Mouse (Mus musculus) midbrain, embryonic 14.5 days (tissue): ENCODE measurements around the gene Spin1. TPM values are rescaled to one million over a fixed set of nuclear protein-coding genes. Genes with fewer than 3 reads are reported as not detected.
"Not testable (repeated sequence)": the region's sequence is repeated elsewhere in the genome, so short reads cannot be mapped to it uniquely, and the experiment has no call there.

Source experiments
- ATAC-seq: fragments of 200-750 bp; cut with Nextera tagmentation; 2 replicates; pipeline ENCODE4 v1.8.0; 2017; ENCODE audit warnings: moderate number of reproducible peaks, moderate library complexity; ENCODE audit not compliant: low FRiP score, low TSS enrichment
- DNase-seq: peaks from one replicate; pipeline ENCODE4 v3.0.0-alpha.2; 2015
- H3K27ac ChIP-seq: fragments of 300-500 bp; sonication (generic); replicated peaks from 2 replicates; pipeline ENCODE4 v1.5.1; 2014; ENCODE audit warnings: mild to moderate bottlenecking, low read depth, low read length, moderate library complexity
- H3K27me3 ChIP-seq: fragments of 300-500 bp; sonication (generic); 2 replicates; pipeline ENCODE4 v1.6.1; 2014; ENCODE audit warnings: low read length, control low read depth, mixed read lengths; ENCODE audit not compliant: control insufficient read depth, insufficient read depth
- H3K36me3 ChIP-seq: fragments of 300-500 bp; sonication (generic); 2 replicates; pipeline ENCODE4 v1.6.1; 2014; ENCODE audit warnings: low read length, control low read depth; ENCODE audit not compliant: control insufficient read depth, insufficient read depth
- H3K4me1 ChIP-seq: fragments of 300-500 bp; sonication (generic); 2 replicates; pipeline ENCODE4 v1.6.1; 2014; ENCODE audit warnings: mild to moderate bottlenecking, antibody characterized with exemption, low read length, control low read depth; ENCODE audit not compliant: control insufficient read depth, insufficient read depth
- H3K4me2 ChIP-seq: fragments of 300-500 bp; sonication (generic); 2 replicates; pipeline ENCODE4 v1.6.1; 2014; ENCODE audit warnings: mild to moderate bottlenecking, low read length, moderate library complexity
- H3K4me3 ChIP-seq: fragments of 300-500 bp; sonication (generic); replicated peaks from 2 replicates; pipeline ENCODE4 v1.5.1; 2014; ENCODE audit warnings: low read depth, low read length
- H3K9ac ChIP-seq: fragments of 300-500 bp; sonication (generic); replicated peaks from 2 replicates; pipeline ENCODE4 v1.6.1; 2014; ENCODE audit warnings: mild to moderate bottlenecking, low read length, moderate library complexity
- H3K9me3 ChIP-seq: fragments of 300-500 bp; sonication (generic); 2 replicates; pipeline ENCODE4 v1.6.1; 2016; ENCODE audit warnings: low read length, control low read depth, mixed read lengths; ENCODE audit not compliant: control insufficient read depth
- WGBS: fragments of 180-500 bp; shearing (Covaris S2); extraction: QIAGEN DNeasy Blood & Tissue Kit; methylation state at CpG from one replicate; pipeline ENCODE4 v1.1.7; 2014; 5-methylcytosine and 5-hydroxymethylcytosine counted together
- polyA plus RNA-seq: library from polyadenylated mRNA; unstranded; fragments of >200 nt; fragmentation: Nextera tagmentation; extraction: Ambion mirVana; gene quantifications from 2 replicates; pipeline ENCODE4 v1.2.1, GENCODE M21; 2014

The Spin1 gene
- polyA plus RNA-seq, 1 experiment from 2014 or later, result 202 TPM

GRCm38 (mm10) chr13:51072917-51073843 is 27.5 kb upstream of the Spin1 start:
- no peak overlapping the region for H3K9ac ChIP-seq
- H3K4me3 ChIP-seq, result no peak overlapping the region
- H3K4me2 ChIP-seq, result no peak overlapping the region
- H3K4me1 ChIP-seq, result no peaks in the 10 kb centered on the region
- no peak for ATAC-seq
- peak; percentile 5 for DNase-seq
- 85% methylated on average over 16 of the region's 16 CpGs for WGBS
- no peaks in the 10 kb centered on the region for H3K27me3 ChIP-seq
- no peak overlapping the region for H3K27ac ChIP-seq
- no peaks in the 10 kb centered on the region for H3K36me3 ChIP-seq
- H3K9me3 ChIP-seq, result no peaks in the 10 kb centered on the region

GRCm38 (mm10) chr13:51074081-51074680 is 26.5 kb upstream of the Spin1 start:
- no peaks in the 10 kb centered on the region for H3K4me1 ChIP-seq
- no peaks in the 10 kb centered on the region for H3K27me3 ChIP-seq
- no peak overlapping the region for H3K9ac ChIP-seq
- no peak for ATAC-seq
- WGBS, result 73% methylated on average over 6 of the region's 6 CpGs
- no peaks in the 10 kb centered on the region for H3K9me3 ChIP-seq
- no peak overlapping the region for H3K4me3 ChIP-seq
- no peaks in the 10 kb centered on the region for H3K36me3 ChIP-seq
- no peak overlapping the region for H3K4me2 ChIP-seq
- DNase-seq, result no peak
- no peak overlapping the region for H3K27ac ChIP-seq

- H3K9ac ChIP-seq, DNase-seq, H3K4me1 ChIP-seq, H3K4me3 ChIP-seq, H3K27me3 ChIP-seq, H3K36me3 ChIP-seq, ATAC-seq, H3K9me3 ChIP-seq, H3K27ac ChIP-seq, H3K4me2 ChIP-seq: not testable (repeated sequence)
- WGBS, result 98% methylated on average over 14 of the region's 14 CpGs
Measured at GRCm38 (mm10) chr13:51076191-51076590, 24.5 kb upstream of the Spin1 start.

GRCm38 (mm10) chr13:51078586-51078985 is 22.1 kb upstream of the Spin1 start:
- not testable (repeated sequence) for H3K27me3 ChIP-seq, H3K4me3 ChIP-seq, H3K9me3 ChIP-seq, H3K9ac ChIP-seq, H3K4me2 ChIP-seq, ATAC-seq, H3K27ac ChIP-seq, H3K4me1 ChIP-seq, H3K36me3 ChIP-seq, DNase-seq
- WGBS, result 73% methylated on average over 1 of the region's 1 CpGs

GRCm38 (mm10) chr13:51080801-51081200 is 19.9 kb upstream of the Spin1 start:
- Histone ChIP-seq H3K27ac (no peak overlapping the region), H3K27me3 (no peaks in the 10 kb centered on the region), H3K36me3 (no peaks in the 10 kb centered on the region), H3K4me3 (no peak overlapping the region), H3K4me2 (no peak overlapping the region), H3K9me3 (no peaks in the 10 kb centered on the region), H3K9ac (no peak overlapping the region), H3K4me1 (no peaks in the 10 kb centered on the region)
- no peak for ATAC-seq
- no peak for DNase-seq
- 66% methylated on average over 2 of the region's 2 CpGs for WGBS

GRCm38 (mm10) chr13:51084241-51084640 is 16.4 kb upstream of the Spin1 start:
- no peaks in the 10 kb centered on the region for H3K36me3 ChIP-seq
- no peak for ATAC-seq
- no peak overlapping the region for H3K27ac ChIP-seq
- H3K4me2 ChIP-seq, result no peak overlapping the region
- H3K4me1 ChIP-seq, result no peaks in the 10 kb centered on the region
- no peak for DNase-seq
- no peak overlapping the region for H3K9ac ChIP-seq
- no peaks in the 10 kb centered on the region for H3K27me3 ChIP-seq
- no peak overlapping the region for H3K4me3 ChIP-seq
- H3K9me3 ChIP-seq, result no peaks in the 10 kb centered on the region

- Histone ChIP-seq H3K36me3 (no peaks in the 10 kb centered on the region), H3K9ac (no peak overlapping the region), H3K9me3 (no peaks in the 10 kb centered on the region), H3K4me3 (no peak overlapping the region), H3K4me2 (no peak overlapping the region), H3K27me3 (no peaks in the 10 kb centered on the region), H3K27ac (no peak overlapping the region), H3K4me1 (no peaks in the 10 kb centered on the region)
- WGBS, result 96% methylated on average over 11 of the region's 11 CpGs
- DNase-seq (no peak), ATAC-seq (no peak)
Measured at GRCm38 (mm10) chr13:51085941-51086340, 14.7 kb upstream of the Spin1 start.

GRCm38 (mm10) chr13:51087253-51087652 is 13.4 kb upstream of the Spin1 start:
- Histone ChIP-seq H3K4me1 (no peaks in the 10 kb centered on the region), H3K36me3 (no peaks in the 10 kb centered on the region), H3K27me3 (no peaks in the 10 kb centered on the region), H3K4me2 (no peak overlapping the region), H3K9ac (no peak overlapping the region), H3K27ac (no peak overlapping the region), H3K9me3 (no peaks in the 10 kb centered on the region), H3K4me3 (no peak overlapping the region)
- DNase-seq (no peak), ATAC-seq (no peak)
- WGBS, result 90% methylated on average over 4 of the region's 4 CpGs

- H3K4me1 ChIP-seq, result no peaks in the 10 kb centered on the region
- no peak overlapping the region for H3K4me3 ChIP-seq
- H3K27ac ChIP-seq, result no peak overlapping the region
- H3K27me3 ChIP-seq, result no peaks in the 10 kb centered on the region
- no peak for ATAC-seq
- no peak overlapping the region for H3K9ac ChIP-seq
- H3K36me3 ChIP-seq, result no peaks in the 10 kb centered on the region
- H3K4me2 ChIP-seq, result no peak overlapping the region
- H3K9me3 ChIP-seq, result no peaks in the 10 kb centered on the region
- WGBS, result 93% methylated on average over 4 of the region's 4 CpGs
- no peak for DNase-seq
Measured at GRCm38 (mm10) chr13:51088207-51088606, 12.5 kb upstream of the Spin1 start.
